Mouse (Mus musculus) adrenal gland, adult (tissue): ENCODE results near the gene Scaf1.
A peak's percentile ranks its signal among the peaks of the same experiment; 100 is the strongest.
"Not testable (repeated sequence)": the region's sequence is repeated elsewhere in the genome, so short reads cannot be mapped to it uniquely, and the experiment has no call there.

Experiments
- DNase-seq, 2 experiments: peaks; one replicate each; pipeline ENCODE4 v3.0.0; 2022 to 2023; ENCODE audit warnings: low spot score in 1 of 2; ENCODE audit not compliant: inconsistent age in 2 of 2

Scaf1 gene

DNA sequence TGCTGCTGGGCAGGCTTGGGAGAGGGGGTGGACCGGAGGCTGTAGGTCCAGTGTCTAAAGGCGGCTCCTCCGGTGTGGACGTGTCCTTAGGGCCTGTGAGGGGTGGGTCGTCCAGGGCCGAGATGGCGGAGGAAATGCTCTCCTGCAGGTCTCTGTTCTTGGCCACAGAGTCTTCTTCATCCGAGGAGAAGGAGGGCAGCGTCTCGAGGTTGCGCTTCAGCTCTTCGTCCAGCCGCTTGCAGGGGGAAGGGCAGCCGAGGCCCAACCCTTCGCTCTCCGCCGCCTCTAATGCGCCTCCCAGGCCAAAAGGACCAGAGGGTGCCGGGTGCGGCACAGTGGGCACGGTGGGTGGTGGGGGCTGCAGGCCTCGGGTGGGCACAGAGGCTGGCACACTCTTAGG is 29.6 kb upstream of the Scaf1 start:
- DNase-seq = peak; percentile 30 to 56

DNA sequence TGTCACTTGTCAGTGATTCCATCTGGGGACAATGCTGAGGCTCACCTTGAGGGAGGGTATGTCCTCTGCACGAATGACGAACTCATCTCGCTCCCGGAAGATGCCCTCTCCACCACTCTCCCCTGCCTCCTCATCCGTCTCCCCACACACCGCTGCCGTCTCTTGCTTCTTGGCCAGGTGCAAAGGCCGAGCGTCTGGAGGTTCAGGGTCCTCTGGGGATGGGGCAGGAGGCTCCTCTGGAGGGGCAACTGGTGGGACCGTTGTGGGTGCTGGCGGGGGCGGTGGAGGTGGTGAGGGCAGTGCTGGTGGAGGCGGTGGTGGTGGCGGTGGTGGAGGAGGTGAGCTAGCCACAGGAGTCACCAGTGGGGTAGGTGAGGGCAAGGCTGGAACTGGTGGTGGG is 27.1 kb upstream of the Scaf1 start:
- DNase-seq = no peak

DNA sequence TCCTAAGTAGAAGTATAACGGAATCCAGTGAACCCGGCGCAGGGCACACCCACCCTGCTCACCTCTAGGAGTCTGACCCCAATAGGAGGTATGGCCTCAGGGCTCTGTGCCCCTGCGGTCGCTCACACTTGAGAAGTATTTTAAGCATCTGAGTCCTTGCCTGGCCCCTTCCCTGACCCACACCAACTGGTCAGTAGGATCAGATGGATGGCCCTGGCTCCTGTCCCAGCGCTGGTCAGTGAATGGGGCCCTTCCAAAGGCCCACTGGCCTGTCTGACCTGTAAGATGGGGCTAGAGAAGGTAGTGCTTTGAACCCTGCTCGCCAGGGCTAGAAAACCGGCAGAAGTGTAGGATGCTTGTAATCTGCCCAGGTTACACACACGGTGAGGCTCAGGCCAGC is 24.7 kb upstream of the Scaf1 start:
- DNase-seq = no peak

DNA sequence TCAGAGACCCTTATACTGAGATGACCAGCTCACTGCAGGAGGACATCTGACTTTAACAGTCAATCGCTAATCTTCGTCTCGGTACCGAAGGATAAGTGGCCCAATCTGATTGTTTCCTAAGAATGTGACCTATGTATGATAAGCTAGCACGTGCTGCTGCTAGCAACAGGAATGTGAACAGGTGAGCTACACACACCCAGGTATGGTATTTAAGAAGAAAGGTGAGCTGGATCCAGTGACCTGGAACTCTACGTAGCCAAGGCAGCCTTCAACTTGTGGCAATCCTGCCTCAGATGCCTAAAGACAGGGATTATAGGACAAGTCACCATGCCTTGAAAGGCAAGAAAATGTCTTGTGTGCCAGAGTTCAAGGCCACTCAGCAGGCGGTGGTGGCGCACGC is 22.2 kb upstream of the Scaf1 start:
- DNase-seq = no peak

- peak; percentile 63 to 83 for DNase-seq
Measured at GRCm38 (mm10) chr7:45037720-45038361, 21.7 kb upstream of the Scaf1 start.

GRCm38 (mm10) chr7:45036702-45037101 is 20.5 kb upstream of the Scaf1 start:
- DNase-seq = no peak

DNA sequence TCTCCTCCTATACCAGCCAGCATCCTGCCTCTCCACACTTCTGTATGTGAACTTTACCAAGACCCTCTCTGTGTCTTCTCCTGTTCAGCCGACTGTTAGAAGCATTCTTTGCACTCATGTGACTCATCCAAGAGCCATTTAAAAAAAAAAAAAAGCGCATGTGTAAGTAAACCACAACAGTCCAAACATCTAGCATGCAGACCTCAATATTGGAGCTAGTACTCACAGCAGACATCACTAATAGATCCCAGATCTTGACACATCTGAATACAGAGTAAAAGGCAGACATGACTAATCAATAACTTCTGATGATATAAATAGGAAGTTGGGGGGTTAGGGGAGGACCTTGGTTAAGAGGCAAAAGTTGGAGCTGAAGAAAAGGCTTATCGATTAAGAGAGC is 19.5 kb upstream of the Scaf1 start:
- DNase-seq = no peak

DNA sequence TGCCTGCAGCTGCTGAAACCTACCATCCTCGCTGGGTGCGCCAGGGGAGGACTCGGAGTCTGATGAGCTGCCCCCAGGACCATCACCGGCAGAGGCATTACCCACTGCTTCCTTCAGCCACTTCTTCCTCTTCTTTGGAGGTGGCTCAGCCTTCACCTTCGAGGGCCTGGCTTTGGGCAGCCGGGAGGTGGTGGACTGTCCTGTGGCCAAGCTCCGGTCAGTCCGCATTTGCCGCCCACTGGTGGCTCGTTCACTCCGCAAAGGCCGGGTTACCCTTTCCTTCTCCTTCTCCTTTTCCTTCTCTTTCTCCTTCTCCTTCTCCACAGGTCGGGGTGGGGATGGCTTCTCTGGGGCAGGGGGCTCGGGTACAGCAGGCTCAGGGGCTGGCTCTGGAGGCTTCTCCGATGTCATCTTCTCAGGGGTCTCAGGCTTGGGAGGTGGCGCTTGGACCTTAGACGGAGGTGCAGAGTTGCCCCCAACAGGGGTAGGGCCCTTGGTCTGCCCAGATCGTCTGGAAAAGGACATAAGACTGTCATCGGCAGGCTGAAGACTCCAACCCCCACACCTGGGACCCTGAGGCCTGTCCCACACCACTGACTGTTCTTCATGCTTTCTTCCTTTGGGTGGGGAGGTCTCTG is 17.7 kb upstream of the Scaf1 start:
- no peak for DNase-seq

- no peak for DNase-seq
Measured at GRCm38 (mm10) chr7:45030857-45031256, 14.7 kb upstream of the Scaf1 start.

DNA sequence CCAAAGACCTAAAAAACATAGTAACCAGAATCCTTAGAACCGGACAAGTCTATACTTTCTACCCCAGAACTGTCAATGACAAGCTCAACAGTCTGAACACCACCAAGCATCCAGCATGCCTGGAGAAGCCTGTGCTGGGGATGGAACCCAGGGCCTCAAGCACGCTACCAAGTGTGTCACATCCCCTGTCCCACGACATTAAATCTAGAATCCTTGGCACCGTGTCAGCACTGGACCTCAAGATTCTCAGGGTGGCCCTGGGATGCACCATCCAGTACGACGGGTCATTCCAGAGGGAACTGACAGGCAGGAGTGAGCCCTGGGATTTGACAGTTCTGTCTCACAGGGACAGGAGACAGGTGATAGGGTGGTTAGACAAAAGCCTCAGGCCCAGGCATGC is 13.8 kb upstream of the Scaf1 start:
- no peak for DNase-seq

DNA sequence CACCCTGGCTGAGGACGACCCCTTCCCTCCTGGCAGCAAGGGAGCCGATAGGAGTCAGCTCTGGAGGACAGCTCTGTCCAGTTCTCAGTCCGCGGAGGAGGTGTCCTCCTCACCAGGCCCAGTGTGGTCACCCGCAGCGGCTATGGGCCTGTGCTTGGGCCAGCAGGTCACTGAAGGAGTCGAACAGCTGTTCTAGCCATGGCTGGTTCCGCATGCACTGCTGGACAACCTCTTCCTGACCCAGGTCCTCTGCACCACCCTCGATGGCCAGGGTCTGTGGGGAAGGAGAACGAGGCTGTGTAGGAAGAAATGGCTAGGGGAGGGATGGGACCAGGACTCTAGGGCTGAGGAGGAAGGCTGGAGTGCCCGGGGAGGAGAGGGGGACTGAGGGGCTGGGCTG is 12.2 kb upstream of the Scaf1 start:
- DNase-seq = no peak

- no peak for DNase-seq
Measured at GRCm38 (mm10) chr7:45027761-45028160, 11.6 kb upstream of the Scaf1 start.

- DNase-seq = no peak
Measured at GRCm38 (mm10) chr7:45026256-45026655, 10.1 kb upstream of the Scaf1 start.

DNA sequence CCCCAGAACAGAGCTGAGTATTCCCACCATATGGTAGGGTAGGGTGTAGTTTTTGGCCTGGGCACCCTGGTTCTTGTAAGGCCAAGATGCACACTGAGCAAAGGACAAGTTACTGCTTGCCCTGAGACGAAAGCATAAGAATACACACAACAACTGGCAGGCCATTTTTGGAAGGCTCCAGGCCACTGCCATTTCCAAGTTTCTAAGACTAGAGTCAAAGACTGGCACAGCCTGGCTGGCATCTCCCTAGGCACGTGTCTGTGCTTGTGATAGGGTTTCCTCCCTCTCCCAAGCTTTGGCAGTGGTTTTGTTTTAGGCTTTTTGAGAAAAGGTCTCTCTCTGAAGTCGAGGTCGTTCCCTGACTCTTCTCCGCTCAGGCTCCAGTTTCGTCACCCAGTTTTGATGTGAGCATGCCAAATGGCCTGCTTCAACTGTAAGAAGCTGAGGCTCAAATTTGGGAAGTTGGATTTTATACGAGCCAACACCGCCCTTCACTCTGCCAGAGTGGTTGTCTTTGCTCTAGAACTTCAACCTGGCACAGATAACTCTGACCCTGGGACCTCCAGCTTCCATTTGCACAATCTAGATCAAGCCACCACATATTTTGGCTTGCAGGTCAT is 9.5 kb upstream of the Scaf1 start:
- DNase-seq = peak; percentile 76 to 91

DNA sequence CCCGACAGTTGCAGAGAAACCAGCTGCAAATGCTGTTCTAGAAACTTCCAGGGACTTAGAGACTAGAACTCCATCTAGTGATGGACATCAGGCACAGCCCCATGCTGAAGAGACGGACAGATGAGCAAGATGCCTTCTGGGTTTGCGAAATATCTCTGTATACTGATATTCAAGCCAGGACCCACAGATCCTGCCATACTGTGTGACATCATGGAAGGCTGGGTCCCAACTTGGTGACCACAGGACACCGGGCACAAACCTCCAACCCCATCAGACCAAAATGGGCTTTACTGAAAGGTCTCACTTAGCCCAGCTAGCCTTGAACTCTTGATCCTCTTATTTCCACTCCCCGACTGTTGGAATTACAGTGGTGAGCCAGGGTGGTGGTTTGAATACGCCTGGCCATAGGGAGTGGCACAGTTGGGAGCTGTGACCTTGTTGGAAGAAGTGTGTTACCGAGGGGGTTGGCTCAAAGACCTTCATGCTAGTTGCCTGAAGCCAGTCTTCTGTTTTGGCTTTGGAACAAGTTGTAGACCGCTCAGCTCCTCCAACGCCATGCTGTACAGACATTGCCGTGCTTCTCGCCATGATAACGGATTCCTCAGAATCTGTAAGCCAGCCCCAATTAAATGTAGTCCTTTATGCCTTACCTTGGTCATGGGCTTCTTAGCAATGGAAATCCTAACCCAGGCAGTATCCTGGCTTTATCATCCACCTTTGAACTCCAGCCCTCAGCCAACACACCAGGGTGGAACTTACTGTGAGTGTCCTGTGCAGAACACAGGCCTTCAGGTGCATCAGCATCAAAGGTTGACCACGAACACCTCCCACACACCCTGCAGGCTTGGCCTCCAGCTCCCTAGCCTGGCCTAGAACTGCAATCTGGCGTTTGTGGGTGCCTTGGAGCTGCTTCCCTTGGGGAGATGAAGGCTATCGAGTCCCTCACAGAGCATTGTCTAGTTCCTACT is 8.4 kb upstream of the Scaf1 start:
- DNase-seq = peak in 1 of 2 experiments; percentile 74

- DNase-seq = not testable (repeated sequence)
Measured at GRCm38 (mm10) chr7:45023711-45024110, 7.5 kb upstream of the Scaf1 start.

GRCm38 (mm10) chr7:45020225-45020624 is 4.1 kb upstream of the Scaf1 start:
- peak in 1 of 2 experiments; percentile 50 for DNase-seq

DNA sequence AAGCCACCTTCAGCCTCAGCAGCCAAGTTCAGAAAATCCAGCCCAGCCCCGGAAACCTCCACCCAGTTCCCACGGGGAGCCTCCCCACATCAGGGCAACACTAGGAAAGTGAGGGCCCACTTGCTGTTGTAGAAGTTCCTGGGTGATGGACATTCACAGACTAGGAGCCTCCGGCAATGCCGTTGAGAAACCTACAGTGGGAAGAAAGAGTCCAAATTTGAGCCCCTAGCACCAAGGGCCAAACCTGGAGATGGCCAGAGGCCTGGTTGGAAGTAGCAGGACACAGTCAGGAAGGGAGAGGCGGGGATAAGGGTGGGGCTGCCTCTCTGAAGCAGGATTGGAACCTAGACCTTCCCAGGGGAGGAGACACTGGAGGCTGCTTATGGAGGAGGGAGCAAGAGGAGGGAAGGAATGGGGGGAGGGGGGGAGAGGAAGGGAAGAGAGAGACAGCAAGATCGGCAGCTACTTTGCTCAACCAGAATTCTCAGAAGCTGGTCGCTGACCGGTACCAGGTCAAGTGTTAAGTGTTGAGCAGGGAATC is 2.9 kb upstream of the Scaf1 start:
- DNase-seq = peak; percentile 81 to 90

- peak; percentile 96 to 98 for DNase-seq
Measured at GRCm38 (mm10) chr7:45017242-45018061, 1.3 kb upstream of the Scaf1 start, which contains the start of gene Rras. Gene Rras (plus strand): TSS chr7:45017961.

DNA sequence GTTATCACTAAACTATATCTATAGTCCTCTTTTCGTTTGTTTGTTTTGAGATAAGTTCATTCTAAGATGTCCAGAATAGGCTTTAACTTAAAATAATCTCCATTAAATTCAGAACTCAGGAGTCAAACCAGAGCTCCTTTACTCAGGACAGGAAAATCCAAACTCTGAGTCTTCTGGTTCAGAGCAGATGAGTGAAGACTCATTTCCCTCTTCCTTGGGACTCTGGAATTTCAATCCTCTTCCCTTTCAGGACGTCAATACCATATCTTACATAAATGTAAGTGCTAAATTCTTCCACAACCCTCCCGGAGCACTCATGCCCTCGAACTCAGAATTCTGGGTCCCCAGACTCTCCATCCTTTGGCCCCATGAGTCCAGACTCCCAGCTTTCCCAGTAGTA is 598 bp upstream of the Scaf1 start:
- no peak for DNase-seq
